Mouse (Mus musculus) intestine, embryonic 14.5 days (tissue): ENCODE measurements around the gene Rps2. TPM values are rescaled to one million over a fixed set of nuclear protein-coding genes. Genes with fewer than 3 reads are reported as not detected.
"Not testable (repeated sequence)": the region's sequence is repeated elsewhere in the genome, so short reads cannot be mapped to it uniquely, and the experiment has no call there.

Experiments
- ATAC-seq: fragments of 200-750 bp; cut with Nextera tagmentation; replicated peaks from 2 replicates; pipeline ENCODE4 v1.8.0; 2017; ENCODE audit warnings: low read depth, moderate number of reproducible peaks, moderate TSS enrichment, moderate library complexity; ENCODE audit not compliant: low FRiP score, low TSS enrichment
- DNase-seq: peaks from one replicate; pipeline ENCODE4 v3.0.0-alpha.2; 2018; ENCODE audit warnings: low spot score
- H3K27ac ChIP-seq: fragments of 300-500 bp; sonication (generic); 2 replicates; pipeline ENCODE4 v1.5.1; 2014; ENCODE audit warnings: low read depth, mild to moderate bottlenecking, control low read depth
- H3K27me3 ChIP-seq: fragments of 300-500 bp; sonication (generic); replicated peaks from 2 replicates; pipeline ENCODE4 v1.6.1; 2014; ENCODE audit warnings: low read length, control low read depth; ENCODE audit not compliant: control insufficient read depth, insufficient read depth
- H3K36me3 ChIP-seq: fragments of 300-500 bp; sonication (generic); 2 replicates; pipeline ENCODE4 v1.6.1; 2014; ENCODE audit warnings: low read length, control low read depth; ENCODE audit not compliant: control insufficient read depth, insufficient read depth
- H3K4me1 ChIP-seq: fragments of 300-500 bp; sonication (generic); replicated peaks from 2 replicates; pipeline ENCODE4 v1.6.1; 2014; ENCODE audit warnings: low read length, control low read depth, mixed read lengths; ENCODE audit not compliant: control insufficient read depth, insufficient read depth
- H3K4me2 ChIP-seq: fragments of 300-500 bp; sonication (generic); 2 replicates; pipeline ENCODE4 v1.6.1; 2014; ENCODE audit warnings: low read length
- H3K4me3 ChIP-seq: fragments of 300-500 bp; sonication (generic); 2 replicates; pipeline ENCODE4 v1.5.1; 2014; ENCODE audit warnings: low read depth, low read length, control low read depth, mixed read lengths
- H3K9ac ChIP-seq: fragments of 300-500 bp; sonication (generic); 2 replicates; pipeline ENCODE4 v1.6.1; 2014; ENCODE audit warnings: mild to moderate bottlenecking, low read length
- H3K9me3 ChIP-seq: fragments of 300-500 bp; sonication (generic); 2 replicates; pipeline ENCODE4 v1.6.1; 2016; ENCODE audit warnings: low read length, control low read depth; ENCODE audit not compliant: control insufficient read depth
- WGBS: fragments of 180-500 bp; shearing (Covaris S2); extraction: QIAGEN DNeasy Blood & Tissue Kit; methylation state at CpG from one replicate; pipeline ENCODE4 v1.1.7; 2014; 5-methylcytosine and 5-hydroxymethylcytosine counted together
- polyA plus RNA-seq: library from polyadenylated mRNA; unstranded; fragments of >200 nt; fragmentation: Nextera tagmentation; extraction: Ambion mirVana; gene quantifications from 2 replicates; pipeline ENCODE4 v1.2.1, GENCODE M21; 2014

Rps2 gene
- polyA plus RNA-seq, 1 experiment from 2014 or later, result 1,859 TPM

- H3K9me3 ChIP-seq, result no peaks in the 10 kb centered on the region
- no peak overlapping the region for H3K9ac ChIP-seq
- peaks cover 17% of the 10 kb centered on the region for H3K36me3 ChIP-seq
- no peaks in the 10 kb centered on the region for H3K27me3 ChIP-seq
- H3K4me1 ChIP-seq, result peaks cover 6% of the 10 kb centered on the region
- DNase-seq, result no peak
- H3K27ac ChIP-seq, result no peak overlapping the region
- no peak for ATAC-seq
- H3K4me3 ChIP-seq, result no peak overlapping the region
- 33% methylated on average over 2 of the region's 2 CpGs for WGBS
- H3K4me2 ChIP-seq, result no peak overlapping the region
Observed at GRCm38 (mm10) chr17:24708646-24709045, 9.3 kb upstream of the Rps2 start.

- no peaks in the 10 kb centered on the region for H3K27me3 ChIP-seq
- peaks cover 17% of the 10 kb centered on the region for H3K36me3 ChIP-seq
- H3K9ac ChIP-seq, result no peak overlapping the region
- no peak overlapping the region for H3K4me2 ChIP-seq
- no peak for ATAC-seq
- H3K4me1 ChIP-seq, result no peaks in the 10 kb centered on the region; the same call in 1 of the 2 replicates
- 74% methylated on average over 6 of the region's 6 CpGs for WGBS
- H3K4me3 ChIP-seq, result no peak overlapping the region
- DNase-seq, result no peak
- no peak overlapping the region for H3K27ac ChIP-seq
- no peaks in the 10 kb centered on the region for H3K9me3 ChIP-seq
Observed at GRCm38 (mm10) chr17:24715556-24715955, 2.4 kb upstream of the Rps2 start.

GRCm38 (mm10) chr17:24716166-24716682 lies 1.7 kb upstream of the Rps2 start:
- WGBS, result 95% methylated on average over 15 of the region's 15 CpGs
- Histone ChIP-seq H3K4me3 (no peak overlapping the region), H3K27me3 (no peaks in the 10 kb centered on the region), H3K9me3 (no peaks in the 10 kb centered on the region), H3K4me2 (no peak overlapping the region), H3K9ac (no peak overlapping the region), H3K4me1 (peaks cover 2% of the 10 kb centered on the region; the same call in 1 of the 2 replicates), H3K36me3 (peaks cover 21% of the 10 kb centered on the region), H3K27ac (no peak overlapping the region)
- DNase-seq (no peak), ATAC-seq (no peak)

GRCm38 (mm10) chr17:24718938-24719337 lies 1.0 kb downstream of the Rps2 start:
- H3K9me3 ChIP-seq, H3K27ac ChIP-seq, ATAC-seq, DNase-seq, H3K27me3 ChIP-seq: not testable (repeated sequence)
- peaks cover 35% of the 10 kb centered on the region for H3K36me3 ChIP-seq
- H3K4me3 ChIP-seq, result peak overlapping the region; percentile 92
- WGBS, result 66% methylated on average over 5 of the region's 5 CpGs
- peak overlapping the region; percentile 94 for H3K9ac ChIP-seq
- H3K4me2 ChIP-seq, result peak overlapping the region; percentile 67
- peaks cover 23% of the 10 kb centered on the region for H3K4me1 ChIP-seq

- peak overlapping the region; percentile 94 for H3K9ac ChIP-seq
- peak overlapping the region; percentile 92 for H3K4me3 ChIP-seq
- H3K27ac ChIP-seq, result peak overlapping the region; percentile 83
- H3K9me3 ChIP-seq, result no peaks in the 10 kb centered on the region
- no peaks in the 10 kb centered on the region for H3K27me3 ChIP-seq
- H3K4me1 ChIP-seq, result peaks cover 23% of the 10 kb centered on the region
- DNase-seq (peak; percentile 98), ATAC-seq (peak; percentile 97)
- H3K36me3 ChIP-seq, result peaks cover 35% of the 10 kb centered on the region
- H3K4me2 ChIP-seq, result peak overlapping the region; percentile 67
- WGBS, result under 1% methylated on average over 61 of the region's 61 CpGs
Observed at GRCm38 (mm10) chr17:24719494-24720222, 1.7 kb downstream of the Rps2 start.

GRCm38 (mm10) chr17:24720616-24721015 lies 2.7 kb downstream of the Rps2 start:
- Histone ChIP-seq H3K36me3 (peaks cover 35% of the 10 kb centered on the region), H3K9ac (peak overlapping the region; percentile 94), H3K4me3 (peak overlapping the region; percentile 92), H3K4me2 (peak overlapping the region; percentile 67), H3K4me1 (peaks cover 23% of the 10 kb centered on the region)
- not testable (repeated sequence) for DNase-seq, H3K9me3 ChIP-seq, ATAC-seq, H3K27ac ChIP-seq, H3K27me3 ChIP-seq
- 0% methylated on average over 10 of the region's 11 CpGs for WGBS

- not testable (repeated sequence) for ATAC-seq, H3K27me3 ChIP-seq, H3K9me3 ChIP-seq, DNase-seq, H3K27ac ChIP-seq
- Histone ChIP-seq H3K4me1 (peaks cover 23% of the 10 kb centered on the region), H3K9ac (peak overlapping the region; percentile 94), H3K4me3 (peak overlapping the region; percentile 92), H3K36me3 (peaks cover 28% of the 10 kb centered on the region), H3K4me2 (peak overlapping the region; percentile 67)
- WGBS, result 56% methylated on average over 7 of the region's 7 CpGs
Observed at GRCm38 (mm10) chr17:24721383-24721955, 3.6 kb downstream of the Rps2 start.

GRCm38 (mm10) chr17:24722220-24722924 lies 4.5 kb downstream of the Rps2 start:
- peaks cover 21% of the 10 kb centered on the region for H3K36me3 ChIP-seq
- no peaks in the 10 kb centered on the region for H3K27me3 ChIP-seq
- H3K4me3 ChIP-seq, result 0 out of 2 replicates have a peak overlapping the region, but pooled peaks have one; percentile 70
- H3K4me1 ChIP-seq, result peaks cover 23% of the 10 kb centered on the region
- H3K4me2 ChIP-seq, result peak overlapping the region; percentile 67
- H3K9ac ChIP-seq, result peak overlapping the region; percentile 72; the same call in 1 of the 2 replicates
- 36% methylated on average over 13 of the region's 13 CpGs for WGBS
- DNase-seq, result no peak
- no peak overlapping the region for H3K27ac ChIP-seq
- H3K9me3 ChIP-seq, result no peaks in the 10 kb centered on the region
- no peak for ATAC-seq
